Mouse (Mus musculus) heart, embryonic 14.5 days (tissue): ENCODE measurements around the gene Ckap5. TPM values are rescaled to one million over a fixed set of nuclear protein-coding genes. Genes with fewer than 3 reads are reported as not detected.

Experiments
- ATAC-seq: fragments of 200-750 bp; cut with Nextera tagmentation; 2 replicates; pipeline ENCODE4 v1.8.0; 2017; ENCODE audit warnings: low read depth, moderate TSS enrichment; ENCODE audit not compliant: insufficient number of reproducible peaks, insufficient read depth, low FRiP score
- H3K27ac ChIP-seq, 2 experiments: fragments of 200-500 bp in 1 of 2; fragments of 300-500 bp in 1 of 2; sonication (generic) in 1 of 2; replicated peaks in 1 of 2; 2 replicates each; pipeline ENCODE4 v1.5.1; 2012 to 2014; ENCODE audit warnings: low read depth in 2 of 2, low read length in 2 of 2, control low read depth in 1 of 2, mild to moderate bottlenecking in 1 of 2, mixed read lengths in 1 of 2; ENCODE audit not compliant: control insufficient read depth in 1 of 2, insufficient read depth in 1 of 2
- H3K27me3 ChIP-seq: fragments of 300-500 bp; sonication (generic); 2 replicates; pipeline ENCODE4 v1.6.1; 2014; ENCODE audit warnings: mild to moderate bottlenecking, low read length, control low read depth; ENCODE audit not compliant: control insufficient read depth, insufficient read depth
- H3K36me3 ChIP-seq: fragments of 300-500 bp; sonication (generic); 2 replicates; pipeline ENCODE4 v1.6.1; 2014; ENCODE audit warnings: mild to moderate bottlenecking, control low read depth, low read length, mixed read lengths; ENCODE audit not compliant: control insufficient read depth, insufficient read depth
- H3K4me1 ChIP-seq, 2 experiments: fragments of 200-500 bp in 1 of 2; fragments of 300-500 bp in 1 of 2; sonication (generic) in 1 of 2; 2 replicates each; pipeline ENCODE4 v1.6.1; 2012 to 2014; ENCODE audit warnings: low read length in 2 of 2, control low read depth in 1 of 2, mixed read lengths in 1 of 2; ENCODE audit not compliant: control insufficient read depth in 2 of 2, insufficient read depth in 2 of 2
- H3K4me2 ChIP-seq: fragments of 300-500 bp; sonication (generic); 2 replicates; pipeline ENCODE4 v1.6.1; 2014; ENCODE audit warnings: mild to moderate bottlenecking, low read length
- H3K4me3 ChIP-seq, 2 experiments: fragments of 200-500 bp in 1 of 2; fragments of 300-500 bp in 1 of 2; sonication (generic) in 1 of 2; 2 replicates each; pipeline ENCODE4 v1.5.1; 2012 to 2014; ENCODE audit warnings: low read length in 2 of 2, mild to moderate bottlenecking in 2 of 2, control low read depth in 1 of 2, low read depth in 1 of 2, moderate library complexity in 1 of 2; ENCODE audit not compliant: control insufficient read depth in 1 of 2, insufficient read depth in 1 of 2
- H3K9ac ChIP-seq: fragments of 300-500 bp; sonication (generic); 2 replicates; pipeline ENCODE4 v1.6.1; 2014; ENCODE audit warnings: mild to moderate bottlenecking, low read length
- H3K9me3 ChIP-seq: fragments of 300-500 bp; sonication (generic); 2 replicates; pipeline ENCODE4 v1.6.1; 2016; ENCODE audit warnings: low read length, control low read depth; ENCODE audit not compliant: control insufficient read depth
- WGBS: fragments of 180-500 bp; shearing (Covaris S2); extraction: QIAGEN DNeasy Blood & Tissue Kit; methylation state at CpG from one replicate; pipeline ENCODE4 v1.1.7; 2014; 5-methylcytosine and 5-hydroxymethylcytosine counted together
- polyA plus RNA-seq: library from polyadenylated mRNA; unstranded; fragments of >200 nt; fragmentation: Nextera tagmentation; extraction: Ambion mirVana; gene quantifications from 2 replicates; pipeline ENCODE4 v1.2.1, GENCODE M21; 2014

Gene Ckap5
- polyA plus RNA-seq, 1 experiment from 2014 or later: 68.2 TPM

GRCm38 (mm10) chr2:91627486-91627885 lies 100.9 kb downstream of the Ckap5 start:
- H3K4me3 ChIP-seq: no peak overlapping the region
- no peaks in the 10 kb centered on the region for H3K4me1 ChIP-seq
- 66% methylated on average over 5 of the region's 5 CpGs for WGBS
- H3K9ac ChIP-seq: no peak overlapping the region
- no peaks in the 10 kb centered on the region for H3K9me3 ChIP-seq
- H3K27me3 ChIP-seq: no peaks in the 10 kb centered on the region
- no peak overlapping the region for H3K4me2 ChIP-seq
- peaks cover 23% of the 10 kb centered on the region for H3K36me3 ChIP-seq
- ATAC-seq: no peak
- H3K27ac ChIP-seq: no peak overlapping the region

GRCm38 (mm10) chr2:91628171-91628570 lies 101.6 kb downstream of the Ckap5 start:
- H3K27ac ChIP-seq: no peak overlapping the region
- H3K4me2 ChIP-seq: no peak overlapping the region
- no peaks in the 10 kb centered on the region for H3K27me3 ChIP-seq
- no peak for ATAC-seq
- 87% methylated on average over 8 of the region's 8 CpGs for WGBS
- H3K9me3 ChIP-seq: no peaks in the 10 kb centered on the region
- H3K4me1 ChIP-seq: no peaks in the 10 kb centered on the region
- no peak overlapping the region for H3K9ac ChIP-seq
- peaks cover 16% of the 10 kb centered on the region for H3K36me3 ChIP-seq
- H3K4me3 ChIP-seq: no peak overlapping the region

GRCm38 (mm10) chr2:91629682-91630081 lies 103.1 kb downstream of the Ckap5 start:
- no peak for ATAC-seq
- no peaks in the 10 kb centered on the region for H3K27me3 ChIP-seq
- 78% methylated on average over 18 of the region's 18 CpGs for WGBS

GRCm38 (mm10) chr2:91630384-91630783 lies 103.8 kb downstream of the Ckap5 start:
- H3K9ac ChIP-seq: no peak overlapping the region
- ATAC-seq: no peak

More at GRCm38 (mm10) chr2:91629682-91630081, 103.1 kb downstream of the Ckap5 start:
- Histone ChIP-seq H3K4me3 (no peak overlapping the region), H3K4me2 (no peak overlapping the region), H3K9me3 (no peaks in the 10 kb centered on the region), H3K27ac (no peak overlapping the region), H3K4me1 (no peaks in the 10 kb centered on the region), H3K36me3 (0 out of 2 replicates have a peak, but pooled peaks cover 5% of the 10 kb centered on the region), H3K9ac (no peak overlapping the region)

GRCm38 (mm10) chr2:91631826-91632225 lies 105.3 kb downstream of the Ckap5 start:
- WGBS: 83% methylated on average over 5 of the region's 5 CpGs
- Histone ChIP-seq H3K9ac (no peak overlapping the region), H3K4me2 (no peak overlapping the region), H3K4me3 (no peak overlapping the region), H3K4me1 (no peaks in the 10 kb centered on the region; a peak in 1 of 4 replicates), H3K27me3 (no peaks in the 10 kb centered on the region), H3K36me3 (no peaks in the 10 kb centered on the region), H3K27ac (no peak overlapping the region), H3K9me3 (no peaks in the 10 kb centered on the region)
- ATAC-seq: no peak

More at GRCm38 (mm10) chr2:91630384-91630783, 103.8 kb downstream of the Ckap5 start:
- H3K36me3 ChIP-seq: 0 out of 2 replicates have a peak, but pooled peaks cover 3% of the 10 kb centered on the region
- no peak overlapping the region for H3K4me2 ChIP-seq
- WGBS: 82% methylated on average over 12 of the region's 12 CpGs
- H3K9me3 ChIP-seq: no peaks in the 10 kb centered on the region
- H3K4me3 ChIP-seq: no peak overlapping the region
- H3K27ac ChIP-seq: no peak overlapping the region
- no peaks in the 10 kb centered on the region for H3K27me3 ChIP-seq
- H3K4me1 ChIP-seq: no peaks in the 10 kb centered on the region

- H3K27me3 ChIP-seq: no peaks in the 10 kb centered on the region
- WGBS: 82% methylated on average over 5 of the region's 5 CpGs
- no peak overlapping the region for H3K4me3 ChIP-seq
- H3K4me1 ChIP-seq: no peaks in the 10 kb centered on the region; a peak in 1 of 4 replicates
- no peak overlapping the region for H3K9ac ChIP-seq
- H3K4me2 ChIP-seq: no peak overlapping the region
- no peak for ATAC-seq
- no peaks in the 10 kb centered on the region for H3K36me3 ChIP-seq
- no peak overlapping the region for H3K27ac ChIP-seq
- no peaks in the 10 kb centered on the region for H3K9me3 ChIP-seq
Measured at GRCm38 (mm10) chr2:91632316-91632715, 105.8 kb downstream of the Ckap5 start.

GRCm38 (mm10) chr2:91633334-91633977 lies 106.9 kb downstream of the Ckap5 start:
- Histone ChIP-seq H3K4me2 (no peak overlapping the region), H3K9ac (no peak overlapping the region), H3K27me3 (no peaks in the 10 kb centered on the region), H3K27ac (no peak overlapping the region), H3K36me3 (no peaks in the 10 kb centered on the region), H3K4me3 (no peak overlapping the region), H3K9me3 (no peaks in the 10 kb centered on the region), H3K4me1 (no peaks in the 10 kb centered on the region; a peak in 1 of 4 replicates)
- WGBS: 65% methylated on average over 12 of the region's 12 CpGs
- ATAC-seq: no peak

- H3K4me1 ChIP-seq: no peaks in the 10 kb centered on the region; a peak in 1 of 4 replicates
- no peak overlapping the region for H3K4me2 ChIP-seq
- no peaks in the 10 kb centered on the region for H3K27me3 ChIP-seq
- no peak overlapping the region for H3K27ac ChIP-seq
- no peak overlapping the region for H3K9ac ChIP-seq
- no peaks in the 10 kb centered on the region for H3K9me3 ChIP-seq
- H3K4me3 ChIP-seq: no peak overlapping the region
- WGBS: 59% methylated on average over 9 of the region's 9 CpGs
- no peaks in the 10 kb centered on the region for H3K36me3 ChIP-seq
- ATAC-seq: no peak
Measured at GRCm38 (mm10) chr2:91634841-91635240, 108.3 kb downstream of the Ckap5 start.
